Mouse (Mus musculus): ENCODE data around the gene Fbxo2. TPM values are rescaled to one million over a fixed set of nuclear protein-coding genes. Genes with fewer than 3 reads are reported as not detected.

Gene Fbxo2
- polyA plus RNA-seq, 1 experiment from 2014 or later = 1.0 TPM

Small RNA genes within 50 kb of the gene (microRNA-seq; reads per million reads assigned to microRNA genes)
- not detected for gene Mir7022

Other genes with a start within 250 kb of the Fbxo2 start
- 43.7 and 47.9 TPM in 2 replicates for gene Plod1, start 223.9 kb upstream of the Fbxo2 start, polyA plus RNA-seq (2015; fragmentation: Nextera tagmentation; extraction: Ambion mirVana)
- 17.4 and 17.7 TPM in 2 replicates for gene 2510039O18Rik, start 219.7 kb upstream of the Fbxo2 start, polyA plus RNA-seq (2015; fragmentation: Nextera tagmentation; extraction: Ambion mirVana)
- gene Nppb, start 174.8 kb upstream of the Fbxo2 start, polyA plus RNA-seq (2015; fragmentation: Nextera tagmentation; extraction: Ambion mirVana) = 0.23 TPM in 1 of 2 replicates, not detected in the other
- gene Nppa, start 159.9 kb upstream of the Fbxo2 start, polyA plus RNA-seq (2015; fragmentation: Nextera tagmentation; extraction: Ambion mirVana) = 2.4 and 2.6 TPM in 2 replicates
- gene Clcn6, start 121.8 kb upstream of the Fbxo2 start, polyA plus RNA-seq (2015; fragmentation: Nextera tagmentation; extraction: Ambion mirVana) = 5.1 and 6.1 TPM in 2 replicates
- 16.7 and 20.9 TPM in 2 replicates for gene Mthfr, start 121.5 kb upstream of the Fbxo2 start, polyA plus RNA-seq (2015; fragmentation: Nextera tagmentation; extraction: Ambion mirVana)
- gene Agtrap, start 72.6 kb upstream of the Fbxo2 start, polyA plus RNA-seq (2015; fragmentation: Nextera tagmentation; extraction: Ambion mirVana) = 13.7 and 14.1 TPM in 2 replicates
- gene Mad2l2, start 30.2 kb upstream of the Fbxo2 start, polyA plus RNA-seq (2015; fragmentation: Nextera tagmentation; extraction: Ambion mirVana) = 37.9 and 38.0 TPM in 2 replicates
- 0.06 and 0.14 TPM in 2 replicates for gene Draxin, start 29.9 kb upstream of the Fbxo2 start, polyA plus RNA-seq (2015; fragmentation: Nextera tagmentation; extraction: Ambion mirVana)
- gene Fbxo6, start 8.5 kb upstream of the Fbxo2 start, polyA plus RNA-seq (2015; fragmentation: Nextera tagmentation; extraction: Ambion mirVana) = 13.7 and 14.1 TPM in 2 replicates
- gene Fbxo44, start 139 bp upstream of the Fbxo2 start, polyA plus RNA-seq (2015; fragmentation: Nextera tagmentation; extraction: Ambion mirVana) = 7.5 and 8.0 TPM in 2 replicates
- 0.10 and 0.14 TPM in 2 replicates for gene Disp3, start 127.3 kb downstream of the Fbxo2 start, polyA plus RNA-seq (2015; fragmentation: Nextera tagmentation; extraction: Ambion mirVana)

Data from stomach, embryonic 15.5 days (tissue).